Mouse (Mus musculus) forebrain, embryonic 14.5 days (tissue): ENCODE results near the gene Hectd4. TPM values are rescaled to one million over a fixed set of nuclear protein-coding genes. Genes with fewer than 3 reads are reported as not detected.
A peak's percentile ranks its signal among the peaks of the same experiment; 100 is the strongest.

Experiments
- ATAC-seq: fragments of 200-750 bp; cut with Nextera tagmentation; 2 replicates; pipeline ENCODE4 v1.8.0; 2017; ENCODE audit warnings: mild to moderate bottlenecking, moderate library complexity
- DNase-seq: peaks from one replicate; pipeline ENCODE4 v3.0.0-alpha.2; 2015; ENCODE audit warnings: low spot score
- H3K27ac ChIP-seq: fragments of 300-500 bp; sonication (generic); 2 replicates; pipeline ENCODE4 v1.5.1; 2014; ENCODE audit warnings: low read depth, mild to moderate bottlenecking, control low read depth, low read length, moderate library complexity
- H3K27me3 ChIP-seq: fragments of 300-500 bp; sonication (generic); replicated peaks from 2 replicates; pipeline ENCODE4 v1.6.1; 2014; ENCODE audit warnings: low read length, control low read depth, mixed read lengths; ENCODE audit not compliant: control insufficient read depth, insufficient read depth
- H3K36me3 ChIP-seq: fragments of 300-500 bp; sonication (generic); 2 replicates; pipeline ENCODE4 v1.6.1; 2014; ENCODE audit warnings: low read length, control low read depth; ENCODE audit not compliant: control insufficient read depth, insufficient read depth
- H3K4me1 ChIP-seq: fragments of 300-500 bp; sonication (generic); 2 replicates; pipeline ENCODE4 v1.6.1; 2014; ENCODE audit warnings: antibody characterized with exemption, low read length, control low read depth; ENCODE audit not compliant: control insufficient read depth, insufficient read depth
- H3K4me2 ChIP-seq: fragments of 300-500 bp; sonication (generic); 2 replicates; pipeline ENCODE4 v1.6.1; 2014; ENCODE audit warnings: mild to moderate bottlenecking, control low read depth, low read length
- H3K4me3 ChIP-seq: fragments of 300-500 bp; sonication (generic); 2 replicates; pipeline ENCODE4 v1.5.1; 2014; ENCODE audit warnings: low read depth, low read length, control low read depth
- H3K9ac ChIP-seq: fragments of 300-500 bp; sonication (generic); 2 replicates; pipeline ENCODE4 v1.6.1; 2014; ENCODE audit warnings: mild to moderate bottlenecking, low read length, control low read depth, moderate library complexity
- H3K9me3 ChIP-seq: fragments of 300-500 bp; sonication (generic); replicated peaks from 2 replicates; pipeline ENCODE4 v1.6.1; 2016; ENCODE audit warnings: low read length, control low read depth, mixed read lengths; ENCODE audit not compliant: control insufficient read depth
- WGBS: fragments of 180-500 bp; shearing (Covaris S2); extraction: QIAGEN DNeasy Blood & Tissue Kit; methylation state at CpG from one replicate; pipeline ENCODE4 v1.1.7; 2014; 5-methylcytosine and 5-hydroxymethylcytosine counted together
- polyA plus RNA-seq: library from polyadenylated mRNA; unstranded; fragments of >200 nt; fragmentation: Nextera tagmentation; extraction: Ambion mirVana; gene quantifications from 2 replicates; pipeline ENCODE4 v1.2.1, GENCODE M21; 2014

The Hectd4 gene
- polyA plus RNA-seq, 1 experiment from 2014 or later, result 15.8 TPM

GRCm38 (mm10) chr5:121380692-121381091 lies 160.7 kb downstream of the Hectd4 start:
- 96% methylated on average over 2 of the region's 2 CpGs for WGBS

GRCm38 (mm10) chr5:121383857-121384756 lies 164.1 kb downstream of the Hectd4 start:
- H3K4me3 ChIP-seq, result peak overlapping the region; percentile 78
- peaks cover 36% of the 10 kb centered on the region for H3K36me3 ChIP-seq
- H3K4me2 ChIP-seq, result peak overlapping the region; percentile 70
- H3K27me3 ChIP-seq, result peaks cover 6% of the 10 kb centered on the region; the same call in 1 of the 2 replicates
- DNase-seq, result peak; percentile 80
- 29% methylated on average over 10 of the region's 10 CpGs for WGBS
- no peak for ATAC-seq
- H3K9me3 ChIP-seq, result no peaks in the 10 kb centered on the region
- H3K4me1 ChIP-seq, result peaks cover 10% of the 10 kb centered on the region
- H3K9ac ChIP-seq, result peak overlapping the region; percentile 85
- H3K27ac ChIP-seq, result peak overlapping the region; percentile 86; the same call in 1 of the 2 replicates

More at GRCm38 (mm10) chr5:121380692-121381091, 160.7 kb downstream of the Hectd4 start:
- H3K27me3 ChIP-seq, result no peaks in the 10 kb centered on the region
- H3K36me3 ChIP-seq, result peaks cover 66% of the 10 kb centered on the region
- H3K4me2 ChIP-seq, result no peak overlapping the region
- H3K9me3 ChIP-seq, result no peaks in the 10 kb centered on the region
- H3K4me1 ChIP-seq, result peaks cover 10% of the 10 kb centered on the region
- H3K4me3 ChIP-seq, result no peak overlapping the region
- ATAC-seq, result no peak
- no peak for DNase-seq
- H3K9ac ChIP-seq, result no peak overlapping the region
- no peak overlapping the region for H3K27ac ChIP-seq

- Histone ChIP-seq H3K4me1 (peaks cover 10% of the 10 kb centered on the region), H3K9me3 (no peaks in the 10 kb centered on the region), H3K36me3 (peaks cover 28% of the 10 kb centered on the region), H3K4me2 (peak overlapping the region; percentile 70), H3K4me3 (peak overlapping the region; percentile 78), H3K9ac (peak overlapping the region; percentile 85), H3K27ac (peak overlapping the region; percentile 86), H3K27me3 (peaks cover 6% of the 10 kb centered on the region; the same call in 1 of the 2 replicates)
- DNase-seq (peak; percentile 61), ATAC-seq (peak; percentile 71)
- WGBS, result 3% methylated on average over 28 of the region's 47 CpGs
Observed at GRCm38 (mm10) chr5:121384757-121385460, 164.9 kb downstream of the Hectd4 start.

- Histone ChIP-seq H3K4me1 (peaks cover 10% of the 10 kb centered on the region), H3K4me3 (peak within 1 kb of the TSS; percentile 78), H3K4me2 (peak within 1 kb of the TSS; percentile 70), H3K36me3 (peaks cover 22% of the 10 kb centered on the region), H3K27ac (peak within 1 kb of the TSS; percentile 86), H3K9me3 (no peaks in the 10 kb centered on the region), H3K27me3 (peaks cover 6% of the 10 kb centered on the region; the same call in 1 of the 2 replicates), H3K9ac (peak within 1 kb of the TSS; percentile 85)
- ATAC-seq, result peak; percentile 98
- peak; percentile 96 for DNase-seq
- under 1% methylated on average over 33 of the region's 45 CpGs for WGBS
Observed at GRCm38 (mm10) chr5:121385461-121386119, 165.6 kb downstream of the Hectd4 start, which contains the start of gene Trafd1. TSS of gene Trafd1 (minus strand) at chr5:121385632.

- Histone ChIP-seq H3K36me3 (peaks cover 15% of the 10 kb centered on the region), H3K4me3 (peak overlapping the region; percentile 78), H3K27me3 (peaks cover 6% of the 10 kb centered on the region; the same call in 1 of the 2 replicates), H3K27ac (no peak overlapping the region), H3K9ac (no peak overlapping the region; the same call in 1 of the 2 replicates), H3K9me3 (no peaks in the 10 kb centered on the region), H3K4me2 (peak overlapping the region; percentile 70), H3K4me1 (peaks cover 10% of the 10 kb centered on the region)
- WGBS, result 33% methylated on average over 22 of the region's 22 CpGs
- ATAC-seq (no peak), DNase-seq (no peak)
Observed at GRCm38 (mm10) chr5:121386120-121386909, 166.3 kb downstream of the Hectd4 start.

- ATAC-seq (no peak), DNase-seq (no peak)
- WGBS, result 68% methylated on average over 4 of the region's 4 CpGs
Observed at GRCm38 (mm10) chr5:121387126-121387525, 167.1 kb downstream of the Hectd4 start.

GRCm38 (mm10) chr5:121389106-121389505 lies 169.1 kb downstream of the Hectd4 start:
- Histone ChIP-seq H3K27ac (no peak overlapping the region), H3K27me3 (peaks cover 6% of the 10 kb centered on the region; the same call in 1 of the 2 replicates), H3K4me3 (no peak overlapping the region), H3K36me3 (no peaks in the 10 kb centered on the region), H3K4me1 (peaks cover 4% of the 10 kb centered on the region), H3K9ac (no peak overlapping the region), H3K4me2 (no peak overlapping the region), H3K9me3 (no peaks in the 10 kb centered on the region)
- no peak for ATAC-seq
- WGBS, result 50% methylated on average over 7 of the region's 7 CpGs
- no peak for DNase-seq

More at GRCm38 (mm10) chr5:121387126-121387525, 167.1 kb downstream of the Hectd4 start:
- H3K4me3 ChIP-seq, result no peak overlapping the region
- peaks cover 7% of the 10 kb centered on the region; the same call in 1 of the 2 replicates for H3K36me3 ChIP-seq
- H3K9ac ChIP-seq, result no peak overlapping the region
- H3K27me3 ChIP-seq, result peaks cover 6% of the 10 kb centered on the region; the same call in 1 of the 2 replicates
- peaks cover 10% of the 10 kb centered on the region for H3K4me1 ChIP-seq
- H3K9me3 ChIP-seq, result no peaks in the 10 kb centered on the region
- no peak overlapping the region for H3K4me2 ChIP-seq
- H3K27ac ChIP-seq, result no peak overlapping the region

- no peaks in the 10 kb centered on the region for H3K4me1 ChIP-seq
- ATAC-seq, result no peak
- H3K27ac ChIP-seq, result no peak overlapping the region
- H3K27me3 ChIP-seq, result peaks cover 6% of the 10 kb centered on the region; the same call in 1 of the 2 replicates
- no peak overlapping the region for H3K9ac ChIP-seq
- no peaks in the 10 kb centered on the region for H3K9me3 ChIP-seq
- H3K4me3 ChIP-seq, result no peak overlapping the region
- no peak for DNase-seq
- H3K36me3 ChIP-seq, result no peaks in the 10 kb centered on the region
- H3K4me2 ChIP-seq, result no peak overlapping the region
Observed at GRCm38 (mm10) chr5:121389691-121390090, 169.7 kb downstream of the Hectd4 start.
